Mouse (Mus musculus): ENCODE results near the gene Mllt11. TPM values are rescaled to one million over a fixed set of nuclear protein-coding genes. Genes with fewer than 3 reads are reported as not detected.

Mllt11 gene
- total RNA-seq, 2 experiments from 2014 or later: 329 to 339 TPM

DNA sequence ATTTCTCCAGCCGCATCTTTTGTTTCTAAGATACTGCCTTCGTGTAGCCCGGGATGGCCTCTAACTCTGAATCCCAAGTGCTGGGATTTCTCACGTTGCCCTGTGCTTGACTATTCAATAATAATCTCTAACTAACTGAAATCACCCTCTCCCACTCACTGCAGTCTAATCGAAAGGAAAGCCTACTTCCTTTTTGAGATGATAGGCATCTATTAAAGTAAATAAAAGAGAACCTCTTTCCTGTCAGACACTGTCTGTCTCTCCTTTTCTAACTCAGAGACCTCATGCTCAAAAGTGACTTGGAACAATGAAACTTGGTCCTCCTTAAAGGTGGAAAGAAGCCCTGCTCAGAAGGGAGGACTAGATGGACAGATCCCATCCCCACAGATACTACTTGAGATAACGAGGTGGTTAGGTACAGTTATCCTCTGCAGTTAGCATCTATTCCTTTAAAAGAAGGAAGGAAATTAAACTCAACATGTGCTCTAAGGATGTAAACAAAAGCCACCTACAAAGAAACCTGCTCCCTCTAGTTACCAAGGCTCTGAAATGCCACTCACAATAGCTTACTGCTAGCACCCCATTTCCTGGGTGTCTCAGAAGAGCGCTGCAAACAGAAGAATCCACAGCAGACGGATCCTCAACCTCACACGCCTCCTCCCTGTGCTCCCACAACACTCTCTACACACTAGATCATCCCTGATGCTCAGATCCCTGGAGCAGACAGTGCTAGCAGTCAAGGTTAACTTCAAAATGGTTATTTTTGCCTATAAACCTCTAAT lies 47.0 kb downstream of the Mllt11 start:
- peak in 1 of 2 experiments; percentile 38 for DNase-seq (ENCODE audit: low spot score in 2 of 2)
- intact Hi-C loops (cut with DNase I): no loop called here

DNA sequence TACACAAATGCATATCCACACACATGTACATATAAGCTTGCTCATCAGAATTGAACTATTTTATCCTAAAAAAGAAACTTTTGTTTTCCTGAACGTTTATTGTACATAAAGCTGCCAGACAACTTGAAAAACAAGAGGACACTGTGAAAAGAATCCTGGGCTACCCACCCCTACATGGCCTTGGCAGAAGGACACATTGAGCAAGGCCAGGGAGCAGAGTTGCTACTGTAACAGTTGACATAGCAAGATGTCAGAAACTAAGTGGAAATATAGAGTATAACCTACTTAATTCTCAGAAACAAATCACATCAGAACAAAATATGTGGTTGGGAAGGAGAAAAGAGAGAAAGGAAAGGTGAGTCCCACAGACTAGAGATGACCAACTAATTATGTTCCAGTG lies 50.1 kb downstream of the Mllt11 start:
- intact Hi-C loops (cut with DNase I): no loop called here

DNA sequence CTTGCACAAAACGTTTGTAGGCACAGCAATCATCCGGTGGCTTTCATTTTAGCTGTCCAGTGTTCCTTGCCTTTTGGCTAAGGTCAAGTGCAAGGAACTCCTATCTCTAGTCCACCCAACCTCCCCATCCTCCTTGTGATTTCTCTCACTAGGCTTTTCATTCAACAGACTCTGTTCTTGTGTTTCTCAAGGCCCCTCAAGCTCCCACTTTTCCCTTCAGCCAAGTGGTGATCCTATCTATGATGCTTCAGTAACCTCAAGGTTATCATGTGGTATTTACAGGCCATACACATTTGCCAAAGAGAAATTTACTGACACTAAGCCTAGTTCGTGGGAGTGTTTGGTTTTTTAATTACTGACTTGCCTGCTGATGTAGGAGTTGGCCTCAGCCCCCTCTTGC lies 52.1 kb downstream of the Mllt11 start:
- DNase-seq (ENCODE audit: low spot score in 2 of 2): no peak
- intact Hi-C loops (cut with DNase I): no loop called here

More for the DNA sequence above, 50.1 kb downstream of the Mllt11 start:
- DNase-seq (ENCODE audit: low spot score in 2 of 2): no peak

DNA sequence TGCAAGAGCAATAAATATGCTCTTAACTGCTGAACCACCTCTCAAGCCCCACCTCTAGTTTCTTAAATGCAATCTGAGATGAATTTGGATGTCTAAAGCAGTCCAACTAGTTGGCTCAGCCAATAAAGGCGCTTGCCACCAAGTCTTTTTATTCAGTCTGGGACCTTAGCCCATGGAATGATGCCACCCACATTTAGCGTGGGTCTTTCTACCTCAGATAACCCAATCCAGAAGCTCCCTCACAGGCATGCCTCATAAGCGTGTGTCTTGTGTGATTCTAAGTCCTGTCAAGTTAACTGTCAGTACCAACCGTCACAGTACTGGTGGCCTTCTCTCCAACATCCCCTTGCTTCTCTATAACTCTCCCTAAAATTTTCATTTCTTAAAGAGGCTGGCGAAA lies 53.0 kb downstream of the Mllt11 start:
- intact Hi-C loops (cut with DNase I): no loop called here
- peak in 1 of 2 experiments; percentile 74 for DNase-seq (ENCODE audit: low spot score in 2 of 2)

DNA sequence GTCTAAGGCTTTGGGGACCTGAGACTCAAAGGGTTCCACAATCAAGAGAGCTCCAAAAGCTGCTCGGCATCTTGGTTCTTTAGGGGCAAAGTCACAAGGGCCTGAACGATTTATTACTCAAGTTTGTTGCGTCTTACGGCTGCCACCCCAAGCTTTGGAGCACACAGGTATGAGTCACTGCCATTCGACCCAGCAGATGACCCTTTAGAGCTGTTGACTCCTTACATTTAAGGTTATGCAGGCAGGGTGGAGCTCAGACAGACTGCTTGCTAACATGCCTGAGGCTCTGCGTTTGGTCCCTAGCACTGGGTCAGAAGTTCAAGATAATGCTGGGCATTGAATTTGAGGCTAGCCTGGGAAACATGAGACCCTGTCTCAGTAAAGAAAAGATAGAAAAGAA lies 54.4 kb downstream of the Mllt11 start:
- intact Hi-C loops (cut with DNase I): no loop called here
- DNase-seq (ENCODE audit: low spot score in 2 of 2): no peak

DNA sequence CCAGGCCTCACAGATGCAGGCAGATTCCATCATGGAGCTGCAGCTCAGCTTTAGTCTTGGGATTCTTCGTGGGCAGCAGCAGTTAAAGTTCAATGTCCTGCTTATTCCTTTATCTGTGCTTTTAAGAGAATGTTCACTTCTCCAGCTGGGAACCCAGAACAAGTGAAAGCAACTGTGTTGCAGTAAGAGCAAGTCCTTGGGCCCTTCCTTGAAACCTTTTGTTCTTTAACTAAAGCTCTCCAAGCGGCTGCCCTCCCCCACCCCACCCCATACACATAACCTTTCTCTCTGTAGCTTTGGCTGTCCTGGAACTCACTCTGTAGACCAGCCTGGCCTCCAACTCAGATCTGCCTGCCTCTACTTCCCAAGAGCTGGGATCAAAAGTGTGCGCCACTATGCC lies 55.5 kb downstream of the Mllt11 start:
- no peak for DNase-seq (ENCODE audit: low spot score in 2 of 2)
- intact Hi-C loops (cut with DNase I): no loop called here

DNA sequence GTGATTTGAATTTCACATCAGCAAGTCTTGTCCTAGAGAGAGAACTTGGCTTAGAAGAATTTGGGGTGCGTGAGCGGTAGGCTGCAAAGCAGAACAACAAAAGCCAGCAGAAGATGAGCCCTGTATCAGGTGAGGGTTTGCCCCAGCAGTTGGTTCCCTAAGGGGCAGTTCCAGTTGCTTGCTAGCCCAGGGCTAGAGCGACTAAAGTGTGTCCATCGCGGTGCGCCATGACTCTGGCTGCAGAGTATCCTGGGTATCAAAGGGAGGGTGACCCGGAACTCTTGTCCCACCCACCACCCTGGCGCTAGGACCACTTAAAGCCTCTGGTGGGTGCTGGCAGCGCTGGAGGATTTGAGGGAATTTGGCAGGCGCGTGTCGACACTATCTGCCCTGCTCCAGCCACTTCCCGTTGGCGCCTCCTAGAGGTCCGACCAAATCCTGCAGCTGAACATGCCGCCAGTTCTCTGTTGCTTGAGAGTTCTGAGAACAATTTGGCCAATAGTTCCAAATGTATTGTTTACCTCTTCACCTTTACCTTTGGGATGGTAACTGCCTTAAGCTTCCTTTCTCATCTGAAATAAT lies 57.9 kb downstream of the Mllt11 start:
- intact Hi-C loops (cut with DNase I): no loop called here
- DNase-seq (ENCODE audit: low spot score in 2 of 2): peak; percentile 68 to 74

DNA sequence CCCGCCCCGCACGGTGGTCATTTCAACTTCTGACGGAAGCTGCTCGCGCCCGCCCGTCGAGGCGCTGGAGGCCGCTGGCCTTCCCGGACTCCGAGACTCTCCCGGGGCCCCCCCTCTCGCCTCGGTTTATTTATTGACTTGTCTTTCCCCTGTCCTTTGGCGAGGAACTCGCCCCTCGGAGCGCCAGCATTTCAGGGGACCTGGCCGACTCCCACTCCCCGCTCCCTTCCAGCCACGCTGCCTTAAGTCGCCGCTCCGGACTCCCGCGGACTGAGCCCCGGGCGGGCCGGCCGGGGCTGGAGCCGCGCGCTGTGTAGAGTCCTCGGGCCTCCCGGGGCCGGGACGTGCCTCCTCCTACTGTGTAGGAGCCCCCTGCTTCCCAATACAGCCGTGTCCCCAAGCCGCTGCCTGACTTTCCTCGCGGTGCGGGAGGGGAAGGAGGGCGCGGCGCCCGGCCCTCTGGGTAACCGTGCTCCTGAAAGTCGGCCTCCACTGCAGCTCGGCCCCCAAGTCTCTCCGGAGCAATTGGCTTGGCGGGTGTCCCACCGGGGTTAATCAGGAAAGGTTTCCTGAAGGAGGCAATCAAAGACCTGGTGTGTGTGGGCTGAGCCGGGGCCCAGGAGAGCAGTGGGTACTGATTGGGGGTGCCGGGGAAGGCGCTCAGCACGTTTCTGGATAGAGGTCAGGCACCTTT lies 58.6 kb downstream of the Mllt11 start:
- intact Hi-C loops (cut with DNase I): no loop called here
- no peak for DNase-seq (ENCODE audit: low spot score in 2 of 2)

DNA sequence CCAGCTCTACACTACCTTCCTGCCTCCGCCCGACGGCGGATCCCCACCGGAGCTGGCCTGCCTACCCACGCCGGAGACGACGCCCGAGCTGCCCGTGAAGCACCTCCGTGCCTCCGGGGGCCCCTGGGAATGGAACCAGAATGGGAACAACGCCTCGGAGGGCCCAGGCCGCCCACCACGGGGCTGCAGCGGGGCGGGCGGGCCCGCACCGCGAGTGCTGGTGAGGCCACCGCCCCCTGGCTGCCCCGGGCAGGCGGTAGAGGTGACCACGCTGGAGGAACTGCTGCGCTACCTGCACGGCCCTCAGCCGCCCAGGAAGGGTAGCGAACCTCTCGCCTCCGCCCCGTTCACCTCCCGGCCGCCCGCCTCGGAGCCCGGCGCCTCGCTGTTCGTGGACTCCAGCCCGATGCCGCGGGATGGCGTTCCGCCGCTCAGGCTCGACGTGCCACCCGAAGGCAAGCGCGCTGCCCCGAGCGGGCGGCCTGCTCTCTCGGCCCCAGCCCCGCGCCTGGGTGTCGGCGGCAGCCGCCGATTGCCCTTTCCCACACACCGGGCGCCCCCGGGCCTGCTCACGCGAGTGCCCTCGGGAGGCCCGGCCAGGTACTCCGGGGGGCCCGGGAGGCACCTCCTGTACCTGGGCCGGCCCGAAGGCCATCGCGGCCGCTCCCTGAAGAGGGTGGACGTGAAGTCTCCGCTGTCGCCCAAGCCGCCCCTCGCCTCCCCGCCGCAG lies 59.3 kb downstream of the Mllt11 start:
- intact Hi-C loops (cut with DNase I): no loop called here
- DNase-seq (ENCODE audit: low spot score in 2 of 2): no peak

DNA sequence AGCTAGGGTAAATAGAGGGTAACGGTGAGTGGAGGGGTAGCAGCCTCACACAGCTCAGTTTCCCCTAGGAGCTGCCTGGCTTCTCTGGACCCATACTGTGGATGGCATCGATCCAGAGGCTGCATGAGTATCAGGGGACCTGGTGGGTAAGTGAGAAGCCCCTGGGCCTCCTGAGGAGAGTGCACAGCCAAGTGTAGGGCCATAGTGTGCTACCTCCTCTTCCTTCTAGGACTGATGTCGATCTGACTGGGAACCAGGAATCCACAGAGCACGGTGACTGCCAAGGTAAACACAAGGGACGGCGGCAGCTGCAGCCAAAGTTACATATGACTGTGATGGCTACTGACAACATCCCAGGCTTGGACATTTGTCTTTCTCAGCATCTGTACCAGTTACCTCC lies 60.9 kb downstream of the Mllt11 start:
- intact Hi-C loops (cut with DNase I): no loop called here
- no peak for DNase-seq (ENCODE audit: low spot score in 2 of 2)

DNA sequence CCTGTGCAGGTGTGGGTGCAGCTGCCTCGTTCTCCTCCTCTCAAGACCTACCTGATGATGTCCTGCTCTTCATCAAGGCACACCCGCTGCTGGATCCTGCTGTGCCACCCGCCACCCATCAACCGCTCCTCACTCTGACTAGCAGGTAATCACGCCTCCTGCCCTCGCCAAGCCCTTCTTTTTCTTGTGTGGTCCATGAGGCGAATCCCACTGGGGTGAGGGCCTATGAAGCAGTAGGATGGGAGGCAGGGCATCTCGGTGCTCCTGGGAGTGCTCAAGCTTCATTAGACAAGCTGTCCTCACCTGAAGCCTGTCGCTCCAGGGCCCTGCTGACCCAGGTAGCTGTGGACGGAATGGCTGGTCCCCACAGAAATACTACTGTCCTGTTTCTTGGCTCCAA lies 62.0 kb downstream of the Mllt11 start:
- DNase-seq (ENCODE audit: low spot score in 2 of 2): no peak
- intact Hi-C loops (cut with DNase I): no loop called here

Other genes with a start within 250 kb of the Mllt11 start
- 10 to 100 TPM; 21.4 to 22.2 TPM for gene Zfp687, start 216.7 kb downstream of the Mllt11 start, total RNA-seq (2021)
- 100 to 1,000 TPM; 154 to 156 TPM for gene Psmd4, start 189.6 kb downstream of the Mllt11 start, total RNA-seq (2021)
- gene Pip5k1a, start 125.2 kb downstream of the Mllt11 start, total RNA-seq (2021): 10 to 100 TPM; 51.1 to 51.7 TPM
- 10 to 100 TPM; 36.2 to 43.7 TPM for gene Vps72, start 121.1 kb downstream of the Mllt11 start, total RNA-seq (2021)
- gene Tmod4, start 107.7 kb downstream of the Mllt11 start, total RNA-seq (2021): not detected
- 10 to 100 TPM; 42.1 to 46.2 TPM for gene Scnm1, start 98.2 kb downstream of the Mllt11 start, total RNA-seq (2021)
- 10 to 100 TPM; 16.8 to 18.1 TPM for gene Lysmd1, start 98.1 kb downstream of the Mllt11 start, total RNA-seq (2021)
- gene Tnfaip8l2, start 89.8 kb downstream of the Mllt11 start, total RNA-seq (2021): 1 to 10 TPM; 2.6 to 3.2 TPM
- gene Sema6c, start 71.7 kb downstream of the Mllt11 start, total RNA-seq (2021): 10 to 100 TPM; 24.7 to 25.3 TPM
- gene Gabpb2, start 14.3 kb downstream of the Mllt11 start, total RNA-seq (2021): 1 to 10 TPM; 7.5 to 8.9 TPM
- 10 to 100 TPM; 60.0 TPM for gene Cdc42se1, start 3.4 kb downstream of the Mllt11 start, total RNA-seq (2021)
- under 1 TPM in 1 of 2 experiments, not detected in 1; 0.18 TPM for gene Gm128, start 9.4 kb upstream of the Mllt11 start, total RNA-seq (2021)
- gene Bnipl, start 19.0 kb upstream of the Mllt11 start, total RNA-seq (2021): under 1 TPM; 0.62 to 0.66 TPM
- gene Mindy1, start 49.2 kb upstream of the Mllt11 start, total RNA-seq (2021): 10 to 100 TPM; 18.7 to 20.5 TPM
- gene Prune1, start 49.9 kb upstream of the Mllt11 start, total RNA-seq (2021): 10 to 100 TPM; 22.6 to 24.8 TPM
- under 1 TPM; 0.57 to 0.78 TPM for gene Anxa9, start 75.0 kb upstream of the Mllt11 start, total RNA-seq (2021)
- gene Cers2, start 82.6 kb upstream of the Mllt11 start, total RNA-seq (2021): 10 to 100 TPM; 44.5 to 48.9 TPM
- gene Setdb1, start 125.0 kb upstream of the Mllt11 start, total RNA-seq (2021): 10 to 100 TPM; 34.7 to 37.4 TPM
- gene 4930558C23Rik, start 170.7 kb upstream of the Mllt11 start, total RNA-seq (2021): not detected
- 10 to 100 TPM; 32.5 to 37.0 TPM for gene Arnt, start 202.2 kb upstream of the Mllt11 start, total RNA-seq (2021)